Mouse (Mus musculus): Measurements from ENCODE around the gene Hs3st2.
"Not testable (repeated sequence)": the region's sequence is repeated elsewhere in the genome, so short reads cannot be mapped to it uniquely, and the experiment has no call there.

The Hs3st2 gene

DNA sequence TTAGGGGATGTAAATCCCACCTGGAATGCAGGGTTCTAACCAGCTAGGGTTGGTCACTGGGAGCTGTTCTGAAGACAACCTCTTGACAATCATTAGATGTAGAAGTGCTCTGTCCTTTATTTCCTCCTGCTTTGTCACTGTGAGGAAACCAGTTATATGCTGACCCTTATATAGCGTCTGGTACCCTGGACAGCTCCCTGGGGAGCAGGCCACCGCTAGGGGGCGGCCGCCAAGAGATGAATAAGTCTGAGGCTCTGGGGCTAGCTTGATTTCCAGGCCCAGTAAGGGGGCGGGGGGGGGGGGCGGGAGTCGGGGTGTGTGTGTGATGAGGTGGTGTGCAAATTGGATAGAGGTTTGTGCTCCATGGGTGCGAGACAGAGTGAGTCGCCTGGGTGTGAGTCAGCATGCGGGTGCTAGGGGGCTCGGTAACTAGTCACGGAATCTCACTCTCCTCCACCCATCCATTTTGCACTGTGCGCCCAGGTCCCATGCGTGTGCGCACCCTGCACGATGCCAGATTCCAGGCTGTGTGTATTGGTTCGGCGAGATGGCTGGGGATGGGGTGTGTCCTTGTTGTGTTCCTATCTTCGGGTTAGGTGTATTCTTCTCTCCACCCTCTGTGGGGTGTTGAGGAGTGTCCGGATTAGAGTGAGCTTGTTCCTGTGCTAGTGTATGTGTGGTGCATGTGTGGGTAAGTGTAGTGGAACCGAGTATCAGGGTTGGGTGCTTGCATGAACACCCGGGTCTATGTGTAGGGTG, at the start of gene Hs3st2:
Gene Hs3st2, plus strand, starts transcription at position 635 of the 759 bp plus-strand sequence.
- peak in 1 of 2 experiments; percentile 6 for DNase-seq

DNA sequence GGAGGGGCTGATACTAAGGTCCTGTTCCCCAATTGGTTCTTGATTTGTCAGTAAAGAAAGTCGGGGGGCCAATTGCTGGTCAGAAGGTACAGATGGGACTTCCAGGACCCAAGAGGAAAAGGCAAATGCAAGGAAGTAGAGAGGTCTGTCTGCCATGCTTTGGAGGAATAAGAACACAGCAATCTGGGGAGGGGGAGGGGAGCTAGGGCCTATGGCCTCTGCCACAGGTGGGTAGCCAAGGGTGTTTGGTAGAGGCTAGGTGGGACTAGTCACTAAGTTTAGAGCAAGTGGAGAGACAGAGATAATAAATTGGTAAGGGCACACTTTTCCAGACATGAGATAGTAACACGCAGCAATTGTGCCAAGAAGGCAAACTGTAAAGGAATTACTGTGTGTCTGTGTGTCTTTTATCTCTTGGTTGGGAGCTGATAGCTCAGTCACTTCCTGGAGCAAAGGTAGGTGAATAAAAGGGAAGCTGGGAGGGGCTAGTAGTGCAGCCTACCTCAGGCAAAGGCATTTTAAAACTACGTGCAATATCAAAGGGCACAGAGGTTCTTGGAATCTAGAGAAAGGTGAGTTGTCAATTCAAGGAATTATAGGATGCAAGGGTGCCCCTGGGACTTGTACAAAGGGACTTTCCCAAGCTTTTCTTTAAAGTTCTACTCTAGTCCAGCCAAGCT, 43.2 kb upstream of the Hs3st2 start:
- no peak for DNase-seq

DNA sequence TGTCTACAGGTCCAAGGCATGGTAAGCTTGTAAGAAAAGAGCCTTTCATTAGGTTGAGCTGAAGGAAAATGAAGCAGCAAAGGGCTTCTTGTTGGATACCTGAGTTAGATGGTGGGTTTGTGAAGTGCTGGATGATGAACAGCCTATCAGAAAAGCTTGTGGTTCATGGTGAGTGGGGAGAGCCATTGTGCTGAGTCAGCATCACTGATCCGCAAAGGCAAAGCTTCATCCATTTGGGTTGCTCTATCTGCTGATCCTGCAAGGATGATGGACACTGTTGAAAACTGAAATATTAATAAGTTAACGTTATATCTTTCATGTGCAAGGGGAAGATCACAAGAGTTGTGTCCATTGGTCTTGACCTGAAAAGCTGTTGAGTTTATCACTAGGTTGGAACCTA, 40.0 kb upstream of the Hs3st2 start:
- no peak for DNase-seq

DNA sequence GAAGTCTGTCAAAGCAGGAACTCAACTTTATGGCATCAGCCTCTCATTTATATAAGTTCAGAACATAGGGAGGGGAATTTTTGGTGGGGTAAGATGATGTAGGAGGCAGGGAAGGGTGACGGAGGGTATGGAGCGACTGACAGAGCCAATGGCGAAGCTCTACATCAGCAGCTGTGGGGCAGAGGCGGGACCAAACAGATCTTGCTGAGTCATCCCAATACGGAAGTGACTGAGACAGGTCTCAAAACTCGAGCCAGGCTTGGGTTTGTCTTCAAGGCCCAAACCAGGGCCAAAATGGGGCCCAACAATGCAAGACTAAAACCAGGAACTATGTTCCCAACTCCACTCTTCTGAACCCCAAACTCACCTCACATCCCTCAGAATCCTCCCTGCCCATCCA, 30.2 kb upstream of the Hs3st2 start:
- DNase-seq: not testable (repeated sequence)

DNA sequence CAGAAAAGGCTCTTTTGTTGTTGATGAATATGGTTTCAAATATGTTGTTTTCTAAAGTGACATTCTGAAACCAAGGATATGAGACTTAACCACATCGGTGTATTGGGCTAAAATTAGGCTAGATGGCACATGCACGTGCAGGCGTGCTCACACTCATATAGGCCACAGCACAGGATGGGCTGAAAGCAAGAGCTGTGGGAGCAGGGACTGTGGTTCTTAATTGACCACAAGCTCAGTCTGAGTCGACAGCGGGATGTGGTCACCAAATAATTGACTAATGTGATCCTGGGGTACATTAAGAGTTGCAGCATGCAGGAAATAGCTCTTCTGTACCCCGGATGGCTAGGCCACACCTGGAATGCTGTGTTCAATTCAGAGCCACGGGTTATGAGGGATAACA, 26.1 kb upstream of the Hs3st2 start:
- no peak for DNase-seq

DNA sequence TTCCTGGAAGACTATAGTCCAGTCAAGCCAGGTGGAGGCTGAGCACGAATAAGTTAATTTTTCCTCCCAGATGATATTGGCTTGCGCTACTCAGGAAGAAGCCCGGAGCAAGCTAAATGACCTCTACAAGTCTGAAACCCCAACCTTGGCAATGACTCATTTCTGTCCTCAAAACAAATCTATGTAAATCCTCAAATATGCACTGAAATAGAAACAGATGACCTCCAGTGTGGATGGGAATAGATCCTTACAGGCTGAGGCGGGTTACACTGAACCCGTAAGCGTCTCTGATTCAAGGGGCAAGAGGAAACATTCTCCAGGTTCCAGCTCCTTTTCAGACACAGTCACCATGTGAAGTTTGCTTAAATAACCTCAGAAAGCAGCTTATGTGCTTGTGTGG, 24.5 kb upstream of the Hs3st2 start:
- DNase-seq: no peak

DNA sequence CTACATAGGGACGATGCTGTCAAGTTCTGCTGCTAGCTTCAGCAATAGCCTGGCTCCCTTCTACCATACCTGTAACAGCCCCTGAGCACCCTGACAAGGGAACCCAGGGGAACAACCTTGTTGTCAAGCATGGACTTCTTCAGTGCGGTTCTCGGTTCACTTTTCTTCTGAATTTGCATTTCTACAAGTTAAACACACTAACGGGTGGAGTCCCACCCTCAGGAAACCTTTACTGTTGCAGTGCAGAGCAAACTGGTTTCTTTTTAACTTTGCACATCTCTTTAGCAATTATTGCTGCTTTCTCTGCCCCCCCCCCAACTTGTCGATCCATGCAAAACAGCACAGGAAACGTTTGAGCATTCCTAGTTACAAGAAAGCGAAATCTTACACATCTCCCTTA, 19.7 kb upstream of the Hs3st2 start:
- DNase-seq: no peak

DNA sequence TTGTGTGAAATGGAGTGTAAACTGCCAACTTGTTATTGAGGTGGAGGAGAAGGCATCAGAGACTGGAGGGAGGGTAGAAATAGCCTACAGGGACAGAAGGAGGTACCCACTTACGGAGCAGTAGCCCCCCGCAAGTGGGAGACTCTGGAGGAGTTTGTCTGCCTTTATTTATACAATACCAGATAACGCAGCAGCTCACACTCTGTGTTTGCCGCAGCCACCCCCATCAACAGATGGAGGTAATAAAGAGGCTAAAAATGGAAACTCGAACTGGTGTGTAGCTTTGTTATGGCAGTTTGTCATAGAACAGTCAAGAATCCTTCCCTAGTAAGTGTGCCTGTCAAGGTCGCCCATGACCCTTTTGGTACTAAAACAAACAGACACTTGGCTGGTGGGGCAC, 16.2 kb upstream of the Hs3st2 start:
- no peak for DNase-seq

DNA sequence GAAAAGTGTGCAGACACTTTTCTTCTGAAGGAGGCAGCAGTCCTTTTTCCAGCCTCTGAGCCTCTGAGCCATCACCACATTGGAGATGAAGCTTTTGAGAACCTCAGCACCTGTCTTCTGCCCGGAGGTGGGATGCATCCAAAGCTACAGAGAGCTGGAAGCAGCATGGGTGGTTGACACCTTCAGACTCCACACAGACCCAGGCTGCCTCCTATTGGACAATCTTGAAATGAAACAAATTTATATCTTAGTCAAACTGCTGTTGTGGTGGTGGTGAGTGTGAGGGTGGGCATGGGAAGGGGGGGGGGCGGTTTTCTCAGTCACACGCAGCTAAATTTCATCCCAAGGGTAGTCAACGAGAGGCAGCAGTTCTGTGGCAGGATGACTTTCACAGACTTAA, 12.7 kb upstream of the Hs3st2 start:
- no peak for DNase-seq

DNA sequence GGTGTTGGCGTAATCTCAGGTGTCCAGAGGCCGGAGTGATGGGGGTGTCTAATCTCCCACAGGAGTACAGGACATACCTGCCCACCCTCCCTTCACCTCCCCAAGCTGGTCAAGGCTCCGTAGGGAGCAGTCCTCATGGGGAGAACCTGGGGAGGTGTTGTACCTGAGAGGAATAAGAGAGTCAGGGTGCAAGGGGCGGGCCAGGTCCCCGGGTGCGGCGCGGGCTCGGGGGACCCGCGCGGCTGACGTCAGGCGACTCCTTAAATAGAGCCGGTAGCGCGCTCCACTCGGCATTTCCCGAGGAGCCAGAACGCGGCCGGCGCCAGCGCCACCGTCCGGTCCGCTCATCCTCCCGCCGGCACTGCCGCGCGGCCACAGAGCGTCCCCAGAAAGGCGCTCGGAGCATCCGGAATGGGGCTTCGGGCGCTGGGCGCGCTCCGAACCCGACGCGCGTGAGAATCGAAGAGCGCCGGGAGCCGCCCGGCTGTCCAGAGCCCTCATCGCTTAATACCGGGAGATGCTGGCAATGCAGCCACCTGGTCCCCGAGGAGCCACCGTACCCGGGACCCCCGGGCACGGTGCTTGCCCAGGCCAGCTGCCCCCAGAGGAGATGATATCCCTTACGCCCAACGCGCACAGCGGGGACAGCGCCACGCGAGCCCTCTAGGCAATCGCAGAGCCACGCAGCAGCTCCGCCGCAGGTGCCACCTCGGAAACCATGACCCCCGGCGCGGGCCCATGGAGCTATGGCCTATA, 503 bp downstream of the Hs3st2 start:
- no peak for DNase-seq

DNA sequence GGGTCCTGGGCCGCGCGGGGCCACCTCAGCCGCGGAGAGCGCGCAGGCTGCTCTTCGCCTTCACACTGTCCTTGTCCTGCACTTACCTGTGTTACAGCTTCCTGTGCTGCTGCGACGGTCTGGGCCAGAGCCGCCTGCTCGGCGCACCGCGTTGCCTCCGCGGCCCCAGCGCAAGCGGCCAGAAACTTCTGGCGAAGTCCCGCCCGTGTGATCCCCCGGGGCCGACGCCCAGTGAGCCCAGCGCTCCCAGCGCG, 1.0 kb downstream of the Hs3st2 start:
- no peak for DNase-seq

DNA sequence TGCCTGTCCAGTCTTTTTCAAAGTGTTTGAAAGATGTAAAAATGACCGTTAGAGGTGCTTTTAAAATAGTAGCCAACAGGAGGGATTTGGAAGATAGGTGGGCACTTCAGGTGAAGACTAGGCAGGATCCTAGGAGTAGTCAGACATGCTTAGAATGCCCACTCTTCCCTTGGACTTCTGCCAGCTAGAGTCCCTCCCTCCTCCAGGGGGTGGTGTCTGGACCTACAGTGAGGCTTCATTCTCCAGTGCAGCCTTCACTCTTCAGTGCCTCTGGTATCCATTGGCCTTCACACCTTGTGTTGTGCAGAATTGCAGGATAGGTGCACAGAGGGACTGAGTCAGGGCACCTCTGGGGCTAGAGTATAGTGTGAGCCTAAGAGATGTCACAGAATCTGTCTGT, 2.2 kb downstream of the Hs3st2 start:
- DNase-seq: no peak

DNA sequence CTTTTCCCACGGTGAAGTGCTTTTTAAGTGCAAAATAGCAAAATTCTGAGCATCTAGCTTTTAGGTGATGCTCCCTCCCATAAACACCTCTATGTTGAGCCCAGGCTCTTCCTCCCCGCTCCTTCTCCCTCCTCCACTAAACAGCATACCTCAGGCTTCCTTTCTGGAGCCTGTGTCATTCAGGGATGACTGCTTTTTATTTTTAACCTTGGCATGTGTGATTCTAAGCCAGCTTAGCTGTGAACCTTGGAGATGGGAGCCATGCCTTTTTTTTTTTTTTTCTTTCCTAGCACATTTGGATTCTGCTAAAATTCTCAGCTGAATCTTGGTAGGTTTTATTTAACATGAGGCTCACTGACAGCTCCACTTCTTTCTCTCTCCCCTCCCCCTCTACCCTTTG, 3.2 kb downstream of the Hs3st2 start:
- no peak for DNase-seq

DNA sequence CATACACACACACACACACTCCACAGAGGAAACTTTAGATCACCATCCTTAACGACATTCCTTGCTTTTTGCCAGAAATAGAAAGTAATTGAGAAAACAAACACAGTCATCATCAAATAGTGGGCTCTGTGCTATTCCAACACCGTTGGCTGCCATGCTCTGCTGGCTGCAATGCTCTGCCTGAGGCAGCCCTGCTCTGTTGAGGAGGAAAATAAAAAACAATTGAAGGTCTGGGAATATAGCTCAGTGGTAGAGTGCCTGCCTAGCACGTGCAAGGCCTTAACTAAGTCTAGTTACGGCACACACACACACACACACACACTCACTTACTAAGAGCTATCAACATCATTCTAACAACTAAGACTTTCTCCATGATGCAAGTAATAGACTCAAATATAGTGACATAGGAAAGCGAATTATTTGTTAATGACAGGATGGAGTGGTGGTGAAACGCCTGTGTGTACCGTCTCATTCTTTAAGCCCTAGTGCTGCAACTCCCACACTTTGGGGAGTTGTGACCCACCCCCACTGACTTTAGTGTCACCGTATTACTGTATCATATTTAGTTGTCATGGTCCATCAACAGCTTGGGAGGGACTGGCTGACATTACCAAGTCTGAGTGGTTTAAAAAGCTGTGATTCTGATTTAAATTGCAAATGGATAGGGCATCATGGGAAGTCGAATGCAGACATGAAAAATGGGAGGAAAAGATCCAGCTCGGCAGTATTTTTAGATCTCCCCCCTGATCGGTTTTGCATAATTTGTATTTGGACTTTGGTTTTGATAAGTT, 19.3 kb downstream of the Hs3st2 start:
- DNase-seq: no peak

DNA sequence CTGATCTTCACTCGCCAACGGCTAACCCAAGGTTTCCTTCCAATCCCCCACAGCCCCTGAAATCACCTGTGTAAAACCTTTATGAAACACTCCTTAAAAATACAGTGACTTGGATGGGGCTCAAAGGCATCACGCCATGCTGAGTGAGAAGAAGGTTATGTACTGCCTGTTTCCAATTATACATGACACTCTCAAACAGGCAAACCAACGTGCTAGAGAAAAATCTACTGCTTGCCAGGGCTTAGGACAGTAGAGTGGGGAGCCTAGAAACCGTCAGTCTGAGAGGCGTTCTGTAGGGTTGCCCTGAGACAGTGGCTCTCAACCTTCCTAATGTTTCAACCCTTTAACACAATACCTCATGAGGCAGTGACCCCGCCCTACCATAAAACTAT, 19.8 kb downstream of the Hs3st2 start:
- no peak for DNase-seq

DNA sequence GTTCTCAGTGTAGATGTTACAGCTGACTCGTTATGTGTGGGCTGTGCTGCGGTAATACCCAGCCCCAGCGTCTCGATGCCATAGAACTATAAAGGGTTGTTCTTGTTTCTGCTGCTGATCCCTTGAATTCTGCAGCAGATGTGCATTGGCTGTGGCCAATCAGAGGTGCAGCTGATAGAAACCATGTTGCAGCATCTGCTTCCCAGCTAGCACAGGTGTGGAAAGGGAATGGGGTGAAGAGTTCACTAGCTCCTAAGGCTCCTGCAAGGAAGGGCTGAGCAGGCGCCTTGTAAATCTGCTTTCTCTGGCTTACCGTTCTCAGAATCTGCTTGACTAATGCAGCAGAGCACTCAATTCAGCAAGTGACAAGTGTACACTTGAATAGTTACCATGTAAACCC, 45.2 kb downstream of the Hs3st2 start:
- no peak for DNase-seq

DNA sequence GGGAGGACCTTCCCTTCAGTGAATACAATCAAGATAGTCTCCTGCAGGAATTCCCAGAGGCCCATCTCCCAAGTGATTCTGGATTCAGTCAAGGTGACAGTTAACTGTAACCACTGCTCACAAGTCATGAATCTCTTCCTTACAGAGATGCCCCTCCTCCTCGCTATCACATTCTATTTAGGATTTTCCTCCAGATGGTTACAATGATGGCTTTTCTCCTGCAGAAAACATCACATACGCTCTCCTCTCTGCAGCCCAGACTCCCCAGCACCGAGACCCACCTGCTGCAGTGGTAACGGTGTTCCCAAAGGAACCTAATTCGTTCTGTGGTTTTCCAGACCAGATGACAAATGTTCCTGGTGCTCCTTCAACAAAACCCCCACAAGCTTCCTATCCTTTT, 49.5 kb downstream of the Hs3st2 start:
- no peak for DNase-seq

DNA sequence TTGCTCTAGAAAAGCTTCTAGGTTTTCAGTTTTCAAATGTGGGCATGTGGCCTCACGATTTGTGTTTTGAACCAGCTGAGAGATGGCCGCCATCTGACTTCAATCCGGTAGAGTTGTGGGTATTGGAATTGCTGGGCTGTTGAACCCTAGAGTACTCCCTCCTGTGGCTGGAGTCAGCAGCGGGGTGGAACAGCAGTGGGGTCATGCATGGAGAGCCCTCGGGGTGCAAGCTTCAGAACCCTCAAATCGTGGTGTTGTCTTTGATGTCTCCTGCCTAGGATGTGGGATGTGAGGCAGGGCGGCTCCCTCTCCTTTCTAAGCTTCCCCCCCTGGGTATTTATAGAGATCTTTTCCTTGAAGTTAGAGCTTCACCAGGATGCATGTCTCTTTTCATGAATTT, 52.7 kb downstream of the Hs3st2 start:
- DNase-seq: no peak

DNA sequence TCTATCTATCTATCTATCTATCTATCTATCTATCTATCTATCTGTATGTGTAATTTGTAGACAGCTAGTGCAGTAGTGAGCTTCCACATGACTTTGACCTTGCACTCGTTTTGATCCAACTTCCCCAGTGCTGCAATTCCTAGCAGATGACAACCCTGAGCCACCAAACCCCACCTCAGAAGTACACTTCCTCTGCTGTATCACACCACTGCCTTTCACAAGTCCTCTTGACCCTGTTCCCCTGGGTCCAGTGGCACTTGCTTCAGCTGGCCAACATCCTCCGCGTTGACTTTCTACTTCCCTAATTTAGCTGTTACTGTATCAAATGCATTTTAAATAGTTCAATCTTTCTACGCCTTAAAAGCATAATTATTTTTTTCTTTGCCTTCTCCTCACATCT, 54.6 kb downstream of the Hs3st2 start:
- no peak for DNase-seq

DNA sequence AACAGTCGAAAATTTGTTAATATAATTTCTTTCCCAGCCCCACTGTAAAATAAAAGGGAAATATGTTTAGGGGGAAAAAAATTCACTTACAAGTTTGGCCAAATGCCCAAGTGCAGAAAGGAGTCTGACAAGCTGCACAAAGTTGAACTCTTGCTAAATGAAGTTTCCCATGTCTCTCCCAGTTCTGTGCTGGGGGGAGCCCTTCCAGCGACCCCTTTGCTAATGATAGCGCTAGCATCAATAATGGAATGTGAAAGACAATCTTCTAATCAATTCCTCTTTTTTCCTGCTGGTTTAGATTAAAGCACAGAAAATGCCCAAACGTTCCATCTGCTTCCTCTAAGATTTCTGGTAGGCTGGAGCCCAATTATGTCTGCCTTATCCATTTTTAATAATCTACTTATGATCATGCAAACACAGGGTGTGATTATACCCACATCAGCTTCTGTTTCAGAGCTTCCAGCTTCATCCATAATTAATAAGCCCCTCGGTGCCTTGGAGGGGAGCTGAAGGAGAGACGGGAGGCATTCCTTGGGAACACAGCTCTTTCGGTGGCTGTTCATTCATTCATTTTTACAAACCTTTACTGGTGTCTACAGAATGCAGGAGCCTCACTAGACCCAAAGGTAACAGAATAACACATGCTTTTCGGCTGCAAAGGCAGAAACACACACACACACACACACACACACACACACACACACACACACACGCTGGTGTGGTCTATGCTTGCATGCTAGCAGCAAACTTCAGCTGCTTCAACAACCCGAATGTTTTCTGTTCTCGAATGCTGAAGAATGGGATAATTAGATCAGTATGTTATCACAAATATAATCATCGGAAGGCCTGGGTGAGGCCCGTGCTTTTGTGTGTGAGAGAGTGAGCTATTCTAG, 59.5 kb downstream of the Hs3st2 start:
- DNase-seq: no peak

DNA sequence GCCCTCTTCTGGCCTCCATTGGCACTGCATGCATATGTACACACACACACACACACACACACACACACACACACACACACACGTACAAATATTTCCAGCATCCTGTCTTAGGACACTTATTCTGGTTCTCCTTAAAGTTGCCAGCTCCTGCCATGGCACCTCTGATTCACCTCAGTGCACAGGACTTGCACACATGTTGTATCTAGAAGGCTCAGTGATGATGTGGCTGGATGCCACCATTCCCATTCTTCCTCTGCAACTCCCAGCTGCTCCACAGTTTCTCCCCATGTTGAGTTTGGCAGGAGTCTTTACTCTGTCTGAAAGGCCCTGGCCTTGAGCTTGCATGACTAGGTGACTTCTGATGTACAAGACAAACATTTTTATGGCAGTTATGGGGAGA, 65.1 kb downstream of the Hs3st2 start:
- DNase-seq: no peak

DNA sequence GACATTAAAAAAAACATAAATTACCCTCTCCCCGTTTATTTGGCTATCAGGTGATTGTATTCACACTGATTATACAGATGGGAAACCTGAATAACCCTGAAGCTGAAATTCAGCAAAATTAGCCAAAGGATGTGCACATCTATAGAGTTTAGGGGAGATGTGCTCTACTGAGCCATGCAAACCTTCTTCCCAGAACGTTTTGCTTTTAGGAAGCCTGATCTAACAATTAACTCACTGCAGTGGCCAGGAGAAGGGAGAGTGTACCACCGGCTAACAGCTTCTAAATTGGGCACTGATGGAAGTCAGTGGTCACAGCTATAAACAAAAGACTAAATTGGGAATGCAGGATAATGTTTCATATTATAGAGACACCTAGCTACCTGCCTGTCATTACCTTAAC, 66.4 kb downstream of the Hs3st2 start:
- no peak for DNase-seq
